Mouse (Mus musculus): ENCODE results near the gene Prl8a1. TPM values are rescaled to one million over a fixed set of nuclear protein-coding genes. Genes with fewer than 3 reads are reported as not detected.

Prl8a1 gene
- not detected for total RNA-seq (2021)
- long read RNA-seq, experiment 1: 0 reads
- long read RNA-seq, experiment 2: 0 reads

GRCm38 (mm10) chr13:27582071-27582470 lies at the start of gene Prl8a1:
Gene Prl8a1 (minus strand): TSS chr13:27582171.
- DNase-seq (ENCODE audit: low spot score in 2 of 2): no peak
- intact Hi-C loops (cut with DNase I): no loop called here

- no peak for DNase-seq (ENCODE audit: low spot score in 2 of 2)
- intact Hi-C loops (cut with DNase I): no loop called here
Measured at GRCm38 (mm10) chr13:27610482-27610881, 28.5 kb upstream of the Prl8a1 start, which contains the start of gene Prl7b1. Gene Prl7b1 (minus strand): TSS chr13:27610582.

DNA sequence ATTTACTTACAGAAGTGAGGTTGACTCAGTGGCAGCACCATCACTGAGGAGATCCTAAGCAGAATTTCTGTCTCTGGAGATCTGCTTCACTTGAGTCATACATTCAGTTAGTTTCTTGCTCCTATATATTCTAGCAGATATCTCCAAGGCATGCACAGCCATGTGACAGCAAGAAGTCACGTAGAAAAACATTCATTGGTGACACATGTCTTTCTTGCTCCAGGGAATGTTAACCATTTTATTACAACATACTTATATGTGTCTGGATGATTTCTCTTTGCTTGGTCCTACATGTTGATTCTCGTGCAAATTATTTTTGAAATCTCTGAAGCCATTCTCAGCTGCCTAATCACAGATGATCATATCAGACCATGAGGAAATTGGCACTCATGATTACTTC lies 17.5 kb downstream of the Prl8a1 start, which contains the start of gene Prl8a9:
Gene Prl8a9, minus strand, starts transcription at position 101 of the 400 bp plus-strand sequence.
- intact Hi-C loops (cut with DNase I): no loop called here
- DNase-seq (ENCODE audit: low spot score in 2 of 2): no peak

DNA sequence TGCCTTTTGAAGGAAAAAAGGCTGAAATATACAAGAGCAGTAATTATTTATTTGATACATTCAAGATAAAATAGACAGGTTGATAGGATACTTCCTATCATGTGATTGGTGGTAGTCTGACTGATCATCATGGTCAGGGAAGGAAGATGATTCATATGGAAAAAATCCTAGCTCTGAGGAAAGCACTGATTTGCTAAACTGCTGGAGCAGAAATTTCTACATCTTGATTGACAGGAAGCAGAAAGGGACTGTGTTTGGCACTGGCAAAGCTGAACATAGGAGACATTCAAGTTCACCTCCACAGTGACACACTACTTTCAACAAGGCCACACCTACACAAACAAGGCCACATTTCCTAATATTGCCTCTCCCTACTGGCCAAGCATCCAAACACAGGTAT lies 28.6 kb downstream of the Prl8a1 start:
- intact Hi-C loops (cut with DNase I): no loop called here

More for the DNA sequence above, 28.6 kb downstream of the Prl8a1 start:
- no peak for DNase-seq (ENCODE audit: low spot score in 2 of 2)

Other genes with a start within 250 kb of the Prl8a1 start
- gene Prl8a2, start 236.5 kb downstream of the Prl8a1 start, total RNA-seq (2021): not detected
- not detected for gene Prl2b1, start 191.3 kb downstream of the Prl8a1 start, total RNA-seq (2021)
- gene Prl8a6, start 143.5 kb downstream of the Prl8a1 start, total RNA-seq (2021): not detected
- gene Prl8a8, start 69.0 kb downstream of the Prl8a1 start, total RNA-seq (2021): not detected
- gene Prl8a9, start 17.6 kb downstream of the Prl8a1 start, total RNA-seq (2021): not detected
- not detected for gene Prl7b1, start 28.4 kb upstream of the Prl8a1 start, total RNA-seq (2021)
- not detected for gene Prl7a1, start 60.3 kb upstream of the Prl8a1 start, total RNA-seq (2021)
- not detected for gene Prl7a2, start 85.9 kb upstream of the Prl8a1 start, total RNA-seq (2021)
- not detected for gene Prl7d1, start 134.6 kb upstream of the Prl8a1 start, total RNA-seq (2021)
- gene Prl7c1, start 198.6 kb upstream of the Prl8a1 start, total RNA-seq (2021): not detected
- gene Prl2a1, start 219.5 kb upstream of the Prl8a1 start, total RNA-seq (2021): not detected